Mouse (Mus musculus): ENCODE results near the gene Inppl1.

DNA sequence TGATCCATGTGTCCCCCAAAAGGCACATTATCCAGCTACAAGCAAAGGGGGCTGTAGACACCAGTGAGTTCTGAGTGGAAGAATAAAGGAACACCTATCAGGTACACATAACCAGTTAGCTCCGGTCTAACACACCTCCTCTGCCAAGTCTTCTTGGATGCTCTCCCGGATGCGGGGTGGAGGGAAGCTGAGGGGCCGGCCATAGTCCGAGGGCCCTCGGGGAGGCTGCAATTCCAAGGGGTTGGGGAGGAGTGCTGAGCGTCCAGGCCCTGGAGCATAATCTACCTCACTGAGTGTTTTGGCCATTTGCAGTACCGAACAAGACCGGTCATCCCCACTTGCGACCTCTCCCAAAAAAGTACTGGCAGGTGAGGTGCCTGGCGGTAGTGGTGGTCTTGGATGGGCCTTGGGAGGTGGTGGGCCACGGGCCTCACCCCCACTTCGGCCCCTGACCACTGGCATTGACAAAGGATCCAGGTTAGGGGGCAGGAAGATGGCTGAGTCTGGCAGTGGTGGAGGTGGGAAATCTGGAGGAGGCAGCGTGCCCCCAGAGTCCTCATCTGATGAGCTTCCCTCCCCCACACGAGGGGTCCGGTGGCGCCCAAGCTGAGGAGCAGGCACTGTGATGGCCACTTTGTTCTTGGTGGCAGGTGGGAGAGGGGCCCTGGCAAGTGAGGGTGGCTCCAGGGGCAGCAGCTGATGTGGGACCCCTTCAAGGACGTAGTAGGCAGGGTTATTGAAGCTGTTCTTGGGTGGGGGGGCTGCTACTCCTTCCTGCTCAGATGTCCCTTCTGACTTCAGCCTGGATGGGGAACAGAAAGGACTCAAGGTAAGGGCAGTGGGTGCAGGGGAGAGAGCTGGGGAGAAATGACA is 14.0 kb downstream of the Inppl1 start:
- TF ChIP-seq CTCF (IDR thresholded peaks at IDR 0.05; ENCODE audit: extremely low read depth, insufficient read length, insufficient replicate concordance, low read depth, low read length) (no peak), POLR2A (IDR thresholded peaks at IDR 0.05; ENCODE audit: low read depth, low read length) (no peak)

All from small intestine, adult 2 months (tissue).